Mouse (Mus musculus): ENCODE data around the gene Gm20431. TPM values are rescaled to one million over a fixed set of nuclear protein-coding genes. Genes with fewer than 3 reads are reported as not detected.
"Not testable (repeated sequence)": the region's sequence is repeated elsewhere in the genome, so short reads cannot be mapped to it uniquely, and the experiment has no call there.

The Gm20431 gene
- polyA plus RNA-seq, 1 experiment from 2014 or later = 8.2 TPM

DNA sequence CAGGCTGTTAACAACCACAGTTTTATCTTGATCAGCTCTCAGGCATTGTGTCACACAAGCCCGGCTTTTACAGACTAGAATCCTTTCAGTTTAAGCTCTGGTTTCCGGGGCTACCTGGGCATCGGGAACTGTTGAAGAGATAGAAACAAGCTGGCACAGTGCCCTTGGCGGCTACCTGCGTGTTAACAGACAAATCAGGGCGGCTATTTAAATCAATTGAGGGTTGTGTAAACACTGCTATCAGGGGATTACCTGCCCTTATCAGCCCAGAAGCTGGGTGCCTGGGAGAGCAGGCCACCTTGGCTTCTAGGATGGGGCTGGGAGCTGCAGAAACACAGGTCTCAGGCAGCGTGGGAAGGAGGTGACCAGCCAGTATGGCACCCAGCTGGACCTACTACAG, 8.6 kb downstream of the Gm20431 start:
- Histone ChIP-seq H3K4me2 (no peak overlapping the region), H3K4me1 (no peaks in the 10 kb centered on the region), H3K9me3 (replicated peaks) (no peaks in the 10 kb centered on the region), H3K36me3 (ENCODE audit: poor library complexity, severe bottlenecking) (peaks cover 49% of the 10 kb centered on the region), H3K27me3 (no peaks in the 10 kb centered on the region), H3K27ac (no peak overlapping the region), H3K4me3 (no peak overlapping the region), H3K9ac (no peak overlapping the region)
- WGBS = 81% methylated on average over 7 of the region's 7 CpGs
- ATAC-seq = no peak

DNA sequence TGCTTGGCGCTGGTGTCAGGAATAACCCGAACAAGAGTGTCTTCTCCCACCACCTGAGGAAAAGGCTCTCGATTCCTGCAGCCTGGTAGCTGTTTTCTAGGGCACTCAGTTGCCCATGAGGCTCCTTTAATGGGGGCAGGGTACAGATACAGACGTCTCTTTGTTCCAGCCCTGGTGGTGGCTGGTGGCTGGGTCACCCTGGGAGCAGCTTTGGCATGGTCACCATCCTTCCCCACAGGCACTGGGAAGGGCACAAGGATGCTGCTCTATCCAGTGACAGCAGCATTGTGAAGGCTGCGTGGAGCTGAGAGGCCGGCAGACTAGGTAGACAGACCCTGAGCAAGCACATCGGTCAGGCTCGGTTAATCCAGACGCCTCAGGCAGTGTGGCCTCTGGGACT, 9.7 kb downstream of the Gm20431 start:
- no peaks in the 10 kb centered on the region for H3K4me1 ChIP-seq
- no peaks in the 10 kb centered on the region for H3K27me3 ChIP-seq
- no peak overlapping the region for H3K27ac ChIP-seq
- H3K4me3 ChIP-seq = no peak overlapping the region
- no peak for ATAC-seq
- peaks cover 49% of the 10 kb centered on the region for H3K36me3 ChIP-seq (ENCODE audit: poor library complexity, severe bottlenecking)
- no peak overlapping the region for H3K4me2 ChIP-seq
- H3K9ac ChIP-seq = no peak overlapping the region; the same call in 1 of the 2 replicates
- no peaks in the 10 kb centered on the region for H3K9me3 ChIP-seq (replicated peaks)
- 93% methylated on average over 9 of the region's 9 CpGs for WGBS

DNA sequence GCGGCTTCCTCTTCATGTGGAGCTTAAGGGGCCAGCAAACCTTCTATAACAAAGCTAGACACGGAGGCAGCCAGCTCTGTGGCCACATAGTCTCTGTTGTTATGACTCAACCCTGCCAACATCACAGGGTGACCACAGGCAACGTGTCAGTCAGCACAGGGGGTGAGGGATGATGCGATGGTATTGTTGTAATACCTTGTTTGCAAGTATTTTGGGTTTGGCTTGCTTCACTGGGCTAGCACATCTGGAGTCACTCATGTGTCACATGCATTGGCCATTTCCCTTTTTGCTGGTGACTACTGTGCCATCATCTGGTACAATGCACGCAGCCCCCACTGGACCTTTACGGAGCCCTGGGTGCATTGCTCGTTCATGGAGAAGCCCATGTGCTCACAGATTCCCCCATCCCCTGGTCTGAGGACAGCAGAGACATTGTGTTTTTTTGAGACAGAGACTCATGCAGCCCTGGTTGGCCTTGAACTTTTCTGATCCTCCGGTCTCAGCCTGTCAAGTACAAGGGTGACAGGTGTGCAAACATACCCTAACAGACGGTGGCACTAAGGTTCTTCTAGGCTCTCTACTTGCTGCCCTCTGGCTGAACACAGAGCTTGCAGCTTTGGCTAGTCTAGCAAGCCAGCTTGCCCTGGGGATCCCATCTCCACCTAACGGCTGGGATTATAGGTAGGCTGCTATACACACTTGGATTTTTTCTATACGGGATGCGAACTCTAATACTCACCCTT, 11.8 kb downstream of the Gm20431 start:
- ATAC-seq = no peak
- H3K9ac ChIP-seq = no peak overlapping the region
- H3K4me2 ChIP-seq = no peak overlapping the region
- no peak overlapping the region for H3K27ac ChIP-seq
- peaks cover 59% of the 10 kb centered on the region for H3K36me3 ChIP-seq (ENCODE audit: poor library complexity, severe bottlenecking)
- H3K9me3 ChIP-seq (replicated peaks) = no peaks in the 10 kb centered on the region
- H3K4me1 ChIP-seq = no peaks in the 10 kb centered on the region
- no peak overlapping the region for H3K4me3 ChIP-seq
- H3K27me3 ChIP-seq = no peaks in the 10 kb centered on the region
- WGBS = 92% methylated on average over 12 of the region's 12 CpGs

DNA sequence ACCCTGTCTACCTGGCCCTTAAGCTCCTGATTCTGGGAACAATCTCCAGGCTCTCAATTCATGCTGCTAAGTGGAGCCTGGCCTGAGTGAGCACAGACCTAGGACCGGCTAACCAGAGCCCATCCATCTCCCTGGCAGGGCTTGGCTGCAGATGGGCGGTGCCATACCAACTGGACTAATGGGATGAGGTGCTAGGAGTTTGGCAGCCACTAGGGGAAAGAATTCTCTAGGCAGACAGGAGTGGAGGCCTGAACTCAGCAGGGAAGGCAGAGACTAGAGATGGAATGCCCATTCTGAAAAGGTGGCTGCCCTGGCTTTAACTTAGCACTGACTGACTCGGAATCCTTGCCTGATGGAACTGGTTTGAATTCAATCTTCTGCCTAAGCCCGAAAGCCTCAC, 14.9 kb downstream of the Gm20431 start:
- peaks cover 46% of the 10 kb centered on the region for H3K36me3 ChIP-seq (ENCODE audit: poor library complexity, severe bottlenecking)
- no peak overlapping the region for H3K9ac ChIP-seq
- no peak for ATAC-seq
- no peak overlapping the region for H3K27ac ChIP-seq
- H3K4me3 ChIP-seq = no peak overlapping the region
- 83% methylated on average over 4 of the region's 4 CpGs for WGBS
- H3K4me1 ChIP-seq = no peaks in the 10 kb centered on the region
- no peaks in the 10 kb centered on the region for H3K9me3 ChIP-seq (replicated peaks)
- H3K4me2 ChIP-seq = no peak overlapping the region
- no peaks in the 10 kb centered on the region for H3K27me3 ChIP-seq

DNA sequence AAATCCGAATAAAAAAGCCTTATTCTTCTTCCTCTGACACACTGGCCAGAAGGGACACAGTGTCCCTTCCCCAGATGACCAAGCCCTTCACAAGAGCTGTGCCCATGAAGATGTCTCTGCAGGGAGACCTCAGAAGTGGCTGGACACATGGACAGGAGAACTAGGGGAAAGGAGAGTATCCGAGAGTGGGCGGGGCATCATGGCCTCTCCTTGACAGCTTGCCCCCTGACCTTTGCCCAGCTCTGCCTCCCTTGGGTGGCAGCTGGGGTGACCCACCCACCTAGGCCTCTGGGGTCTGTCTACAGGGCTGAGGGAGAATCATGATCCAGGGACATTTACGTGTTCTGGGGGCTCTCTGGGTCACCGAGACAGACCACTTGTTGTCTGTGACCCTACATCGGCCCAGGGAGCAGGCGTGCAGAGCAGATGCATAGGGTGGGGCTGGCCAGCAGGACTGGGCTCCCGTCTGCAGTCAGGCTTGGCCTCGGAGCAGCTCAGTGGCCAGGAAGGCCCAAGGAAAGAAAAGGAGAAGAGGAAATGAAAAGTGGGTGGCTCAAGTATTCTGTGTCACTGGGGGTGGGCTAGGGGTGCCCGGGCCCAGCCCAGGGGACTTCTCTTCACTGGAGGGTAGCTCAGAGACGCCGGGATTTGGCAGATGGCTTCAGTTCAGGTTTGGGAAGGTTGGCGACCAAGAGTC, 17.8 kb downstream of the Gm20431 start:
- ATAC-seq; H3K27me3 ChIP-seq; H3K9me3 ChIP-seq (replicated peaks); H3K4me1 ChIP-seq; H3K4me2 ChIP-seq; H3K4me3 ChIP-seq; H3K27ac ChIP-seq; H3K9ac ChIP-seq: not testable (repeated sequence)
- 87% methylated on average over 13 of the region's 13 CpGs for WGBS
- peaks cover 38% of the 10 kb centered on the region for H3K36me3 ChIP-seq (ENCODE audit: poor library complexity, severe bottlenecking)

DNA sequence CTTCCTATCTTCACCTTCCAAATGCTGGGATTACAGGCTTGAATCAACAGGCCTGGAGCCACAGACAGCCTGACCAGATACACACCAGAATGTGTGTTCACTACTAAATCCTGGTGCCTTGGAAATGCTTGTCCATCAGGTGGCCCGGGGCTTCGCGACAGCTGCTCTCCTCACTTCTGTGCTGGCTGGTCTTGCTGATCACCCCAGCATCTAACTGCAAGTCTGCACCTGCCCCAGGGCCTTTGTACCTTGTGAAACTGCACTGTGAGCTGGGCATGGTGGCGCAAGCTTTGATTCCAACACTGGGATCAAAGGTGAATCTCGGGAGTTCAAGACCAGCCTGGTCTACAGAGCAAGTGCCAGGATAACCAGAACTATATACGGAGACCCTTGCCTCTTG, 19.1 kb downstream of the Gm20431 start:
- Histone ChIP-seq H3K27ac (no peak overlapping the region), H3K27me3 (no peaks in the 10 kb centered on the region), H3K4me2 (no peak overlapping the region), H3K4me1 (no peaks in the 10 kb centered on the region), H3K36me3 (ENCODE audit: poor library complexity, severe bottlenecking) (peaks cover 31% of the 10 kb centered on the region), H3K9ac (no peak overlapping the region), H3K4me3 (no peak overlapping the region), H3K9me3 (replicated peaks) (no peaks in the 10 kb centered on the region)
- no peak for ATAC-seq
- WGBS = 87% methylated on average over 6 of the region's 6 CpGs

DNA sequence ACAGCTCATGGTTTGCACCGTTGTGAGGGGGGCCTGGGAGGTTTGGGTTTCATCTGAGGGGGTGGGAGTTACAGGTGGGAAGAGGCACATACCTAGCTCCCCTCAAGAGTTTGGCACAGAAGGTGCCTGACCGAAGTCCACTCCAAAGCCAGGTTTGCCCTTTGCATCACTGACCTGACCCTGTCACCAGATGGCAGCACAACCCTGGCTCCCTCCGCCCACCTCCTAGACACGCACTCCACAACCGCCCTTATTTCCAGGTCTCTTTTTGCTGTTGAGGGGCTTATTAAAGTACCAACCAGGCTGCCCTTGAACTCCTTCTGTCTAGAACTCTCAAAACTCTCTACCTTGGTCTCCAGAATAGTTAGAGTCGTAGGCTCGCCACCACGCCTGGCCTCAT, 20.0 kb downstream of the Gm20431 start:
- H3K4me2 ChIP-seq = no peak overlapping the region
- no peak overlapping the region for H3K4me3 ChIP-seq
- no peak for ATAC-seq
- no peaks in the 10 kb centered on the region for H3K9me3 ChIP-seq (replicated peaks)
- H3K4me1 ChIP-seq = no peaks in the 10 kb centered on the region
- H3K36me3 ChIP-seq (ENCODE audit: poor library complexity, severe bottlenecking) = peaks cover 31% of the 10 kb centered on the region
- 57% methylated on average over 8 of the region's 8 CpGs for WGBS
- H3K27me3 ChIP-seq = no peaks in the 10 kb centered on the region
- H3K9ac ChIP-seq = no peak overlapping the region
- H3K27ac ChIP-seq = no peak overlapping the region

DNA sequence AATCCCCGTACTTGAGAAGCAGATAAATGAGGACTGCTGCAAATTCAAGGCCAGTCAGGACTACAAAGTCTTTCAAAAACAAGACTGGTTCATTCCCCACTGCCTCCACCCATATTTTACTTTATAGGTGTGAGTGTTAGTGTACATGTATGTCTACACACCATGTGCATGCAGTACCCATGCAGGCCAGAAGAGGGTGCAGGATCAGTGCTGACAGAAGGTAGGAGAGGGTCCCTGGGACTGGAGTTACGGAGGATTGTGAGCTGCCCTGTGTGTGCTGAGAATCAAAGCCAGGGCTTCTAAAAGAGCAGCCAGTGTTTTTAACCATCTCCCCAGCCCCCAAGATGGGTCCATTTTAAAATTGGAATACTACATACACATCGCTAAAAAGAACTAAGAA, 21.0 kb downstream of the Gm20431 start:
- no peak overlapping the region for H3K4me3 ChIP-seq
- no peak for ATAC-seq
- 84% methylated on average over 3 of the region's 3 CpGs for WGBS
- no peak overlapping the region for H3K9ac ChIP-seq
- H3K36me3 ChIP-seq (ENCODE audit: poor library complexity, severe bottlenecking) = peaks cover 24% of the 10 kb centered on the region
- no peaks in the 10 kb centered on the region for H3K4me1 ChIP-seq
- no peaks in the 10 kb centered on the region for H3K27me3 ChIP-seq
- H3K9me3 ChIP-seq (replicated peaks) = no peaks in the 10 kb centered on the region
- no peak overlapping the region for H3K4me2 ChIP-seq
- no peak overlapping the region for H3K27ac ChIP-seq

DNA sequence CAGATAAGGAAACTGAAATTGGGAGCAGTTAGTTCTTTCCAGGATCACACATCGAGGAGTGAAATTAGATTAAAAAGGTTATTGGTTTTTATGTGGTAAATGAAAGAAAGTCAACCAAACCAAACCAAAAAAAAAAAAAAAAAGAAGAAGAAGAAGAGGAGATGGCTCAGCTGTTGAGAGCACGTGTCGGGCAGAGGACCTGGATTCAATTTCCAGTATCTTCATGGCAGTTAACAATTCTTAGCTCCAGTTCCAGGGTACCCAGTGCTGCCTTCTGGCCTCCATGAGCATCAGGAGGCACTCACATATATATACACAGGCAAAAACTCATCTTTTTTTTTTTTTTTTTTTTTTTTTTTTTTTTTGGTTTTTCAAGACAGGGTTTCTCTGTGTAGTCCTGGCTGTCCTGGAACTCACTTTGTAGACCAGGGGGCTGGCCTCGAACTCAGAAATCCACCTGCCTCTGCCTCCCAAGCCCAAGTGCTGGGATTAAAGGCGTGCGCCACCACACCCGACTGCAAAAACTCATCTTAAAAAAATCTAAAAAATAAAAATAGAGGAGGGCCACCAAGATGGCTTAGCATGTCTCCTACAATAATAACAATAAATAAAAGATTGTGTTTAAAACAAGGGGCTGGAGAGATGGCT, 26.3 kb downstream of the Gm20431 start:
- Histone ChIP-seq H3K36me3 (ENCODE audit: poor library complexity, severe bottlenecking) (no peaks in the 10 kb centered on the region), H3K27me3 (no peaks in the 10 kb centered on the region), H3K9ac (no peak overlapping the region), H3K4me1 (peaks cover 27% of the 10 kb centered on the region), H3K4me3 (peak overlapping the region; percentile 20; the same call in 1 of the 2 replicates), H3K9me3 (replicated peaks) (no peaks in the 10 kb centered on the region), H3K27ac (no peak overlapping the region; the same call in 1 of the 2 replicates), H3K4me2 (peak overlapping the region; percentile 44)
- WGBS = 82% methylated on average over 7 of the region's 7 CpGs
- ATAC-seq = no peak

DNA sequence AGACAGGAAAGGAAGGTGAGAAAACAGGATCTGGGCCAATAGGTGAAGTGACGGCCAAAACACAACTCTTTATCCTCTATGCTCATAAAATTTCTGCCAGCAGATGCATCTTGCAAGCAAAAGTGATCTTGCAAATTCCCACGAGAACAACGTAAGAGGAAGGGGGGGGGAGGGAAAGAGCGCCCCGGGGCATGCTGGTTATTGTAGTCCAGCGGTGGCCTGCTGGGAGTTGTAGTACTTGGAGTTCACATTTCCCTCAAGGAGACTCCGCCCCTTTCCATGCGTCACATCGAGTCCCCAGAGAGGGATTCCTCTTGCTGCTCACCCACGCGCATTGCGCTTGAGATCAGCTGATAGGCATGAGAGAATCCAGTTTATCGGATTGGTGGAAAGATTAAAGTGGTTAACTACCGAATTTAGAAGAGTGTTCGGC, 26.9 kb downstream of the Gm20431 start:
- Histone ChIP-seq H3K9me3 (replicated peaks) (no peaks in the 10 kb centered on the region), H3K4me3 (peak overlapping the region; percentile 20), H3K4me2 (peak overlapping the region; percentile 44), H3K4me1 (peaks cover 34% of the 10 kb centered on the region), H3K27me3 (no peaks in the 10 kb centered on the region), H3K27ac (peak overlapping the region; percentile 25), H3K36me3 (ENCODE audit: poor library complexity, severe bottlenecking) (no peaks in the 10 kb centered on the region), H3K9ac (peak overlapping the region; percentile 31)
- peak; percentile 86 for ATAC-seq
- WGBS = 1% methylated on average over 15 of the region's 15 CpGs

DNA sequence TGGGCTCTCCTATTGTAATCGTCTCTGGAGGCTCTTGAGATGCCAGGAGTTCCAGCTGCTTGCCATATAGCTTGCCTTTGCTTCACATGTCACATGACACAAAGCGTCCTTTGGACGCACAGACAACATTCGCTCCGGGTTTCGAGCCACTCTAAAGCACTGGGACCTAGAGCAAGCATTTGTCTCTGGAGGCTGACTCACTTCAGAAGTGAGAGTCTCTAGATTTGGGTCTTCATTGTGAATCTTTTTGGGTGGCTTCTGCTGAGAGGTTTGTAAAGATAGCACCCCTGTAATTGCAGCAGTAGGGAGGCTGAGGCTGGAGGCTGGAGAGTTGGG, 27.8 kb downstream of the Gm20431 start:
- H3K9me3 ChIP-seq (replicated peaks) = no peaks in the 10 kb centered on the region
- 0 out of 2 replicates have a peak overlapping the region, but pooled peaks have one; percentile 25 for H3K27ac ChIP-seq
- H3K9ac ChIP-seq = peak overlapping the region; percentile 18; the same call in 1 of the 2 replicates
- no peak overlapping the region for H3K4me2 ChIP-seq
- ATAC-seq = no peak
- H3K27me3 ChIP-seq = no peaks in the 10 kb centered on the region
- H3K4me1 ChIP-seq = peaks cover 42% of the 10 kb centered on the region
- WGBS = 86% methylated on average over 6 of the region's 6 CpGs
- no peak overlapping the region for H3K4me3 ChIP-seq
- peaks cover 2% of the 10 kb centered on the region; the same call in 1 of the 2 replicates for H3K36me3 ChIP-seq (ENCODE audit: poor library complexity, severe bottlenecking)

Data from forebrain, embryonic 13.5 days (tissue).